Mouse (Mus musculus) intestine, embryonic 15.5 days (tissue): ENCODE results near the gene Eif4b. TPM values are rescaled to one million over a fixed set of nuclear protein-coding genes. Genes with fewer than 3 reads are reported as not detected.
"Not testable (repeated sequence)": the region's sequence is repeated elsewhere in the genome, so short reads cannot be mapped to it uniquely, and the experiment has no call there.

ENCODE experiments used
- ATAC-seq: fragments of 200-750 bp; cut with Nextera tagmentation; 2 replicates; pipeline ENCODE4 v1.8.0; 2017; ENCODE audit warnings: moderate TSS enrichment, moderate library complexity
- H3K27ac ChIP-seq: fragments of 300-500 bp; sonication (generic); 2 replicates; pipeline ENCODE4 v1.5.1; 2015; ENCODE audit warnings: mild to moderate bottlenecking, inconsistent platforms
- H3K27me3 ChIP-seq: fragments of 300-500 bp; sonication (generic); replicated peaks from 2 replicates; pipeline ENCODE4 v1.6.1; 2015; ENCODE audit warnings: inconsistent platforms
- H3K36me3 ChIP-seq: fragments of 300-500 bp; sonication (generic); 2 replicates; pipeline ENCODE4 v1.6.1; 2015; ENCODE audit warnings: inconsistent platforms
- H3K4me1 ChIP-seq: fragments of 300-500 bp; sonication (generic); replicated peaks from 2 replicates; pipeline ENCODE4 v1.6.1; 2015; ENCODE audit warnings: inconsistent platforms
- H3K4me2 ChIP-seq: fragments of 300-500 bp; sonication (generic); replicated peaks from 2 replicates; pipeline ENCODE4 v1.6.1; 2015; ENCODE audit warnings: mild to moderate bottlenecking, inconsistent platforms
- H3K4me3 ChIP-seq: fragments of 300-500 bp; sonication (generic); replicated peaks from 2 replicates; pipeline ENCODE4 v1.5.1; 2015; ENCODE audit warnings: inconsistent platforms
- H3K9ac ChIP-seq: fragments of 300-500 bp; sonication (generic); 2 replicates; pipeline ENCODE4 v1.6.1; 2015; ENCODE audit warnings: inconsistent platforms
- H3K9me3 ChIP-seq: fragments of 300-500 bp; sonication (generic); 2 replicates; pipeline ENCODE4 v1.6.1; 2016; ENCODE audit warnings: inconsistent platforms
- WGBS: fragments of 180-500 bp; shearing (Covaris S2); methylation state at CpG from one replicate; pipeline ENCODE4 v1.1.7; 2015; 5-methylcytosine and 5-hydroxymethylcytosine counted together
- polyA plus RNA-seq: library from polyadenylated mRNA; unstranded; fragments of >200 nt; fragmentation: Nextera tagmentation; extraction: Ambion mirVana; gene quantifications from 2 replicates; pipeline ENCODE4 v1.2.1, GENCODE M21; 2015

Eif4b gene
- polyA plus RNA-seq, 1 experiment from 2014 or later, result 122 TPM

DNA sequence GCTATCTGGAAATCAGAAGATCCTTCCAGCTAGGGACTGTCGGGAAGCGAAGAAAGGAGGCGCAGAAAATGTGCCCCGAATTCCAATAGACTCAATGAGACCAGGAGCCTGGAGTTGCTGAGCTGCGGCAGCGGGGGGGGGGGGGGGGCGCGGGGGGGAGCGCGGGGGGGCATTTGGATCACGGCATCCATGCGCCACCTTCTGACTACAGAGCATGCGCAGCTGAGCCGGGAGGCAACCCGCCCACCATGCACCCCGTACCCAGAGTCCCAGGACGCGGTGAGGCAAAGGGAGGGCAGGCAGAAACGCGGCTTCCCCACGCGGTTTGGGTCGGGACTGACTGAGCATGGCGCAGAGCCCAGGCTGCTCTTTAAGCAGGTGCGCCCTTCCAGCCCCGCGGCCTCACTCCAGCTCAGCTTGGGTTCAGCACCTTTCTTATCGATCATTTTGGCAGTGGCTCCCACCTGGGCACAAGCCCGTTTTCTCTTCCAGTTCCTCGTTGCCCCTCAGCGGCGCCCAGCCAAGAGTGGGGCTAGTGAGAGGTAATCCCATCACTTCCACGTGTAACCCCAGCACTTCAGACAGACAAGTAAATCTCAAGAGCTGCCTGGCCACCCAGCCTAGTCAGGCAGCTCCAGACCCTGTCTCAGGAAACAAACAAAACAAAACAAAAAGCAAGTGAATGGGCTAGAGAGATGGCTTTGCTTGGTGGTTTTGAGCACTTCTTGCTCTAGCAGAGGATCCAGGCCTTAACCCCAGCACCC lies 21.5 kb upstream of the Eif4b start:
- H3K9ac ChIP-seq, result peak overlapping the region; percentile 57
- H3K4me2 ChIP-seq, result peak overlapping the region; percentile 83
- WGBS, result under 1% methylated on average over 32 of the region's 33 CpGs
- no peaks in the 10 kb centered on the region for H3K27me3 ChIP-seq
- no peaks in the 10 kb centered on the region for H3K9me3 ChIP-seq
- H3K4me3 ChIP-seq, result peak overlapping the region; percentile 42
- peak; percentile 84 for ATAC-seq
- no peaks in the 10 kb centered on the region for H3K36me3 ChIP-seq
- 0 out of 2 replicates have a peak, but pooled peaks cover 4% of the 10 kb centered on the region for H3K4me1 ChIP-seq
- H3K27ac ChIP-seq, result no peak overlapping the region

DNA sequence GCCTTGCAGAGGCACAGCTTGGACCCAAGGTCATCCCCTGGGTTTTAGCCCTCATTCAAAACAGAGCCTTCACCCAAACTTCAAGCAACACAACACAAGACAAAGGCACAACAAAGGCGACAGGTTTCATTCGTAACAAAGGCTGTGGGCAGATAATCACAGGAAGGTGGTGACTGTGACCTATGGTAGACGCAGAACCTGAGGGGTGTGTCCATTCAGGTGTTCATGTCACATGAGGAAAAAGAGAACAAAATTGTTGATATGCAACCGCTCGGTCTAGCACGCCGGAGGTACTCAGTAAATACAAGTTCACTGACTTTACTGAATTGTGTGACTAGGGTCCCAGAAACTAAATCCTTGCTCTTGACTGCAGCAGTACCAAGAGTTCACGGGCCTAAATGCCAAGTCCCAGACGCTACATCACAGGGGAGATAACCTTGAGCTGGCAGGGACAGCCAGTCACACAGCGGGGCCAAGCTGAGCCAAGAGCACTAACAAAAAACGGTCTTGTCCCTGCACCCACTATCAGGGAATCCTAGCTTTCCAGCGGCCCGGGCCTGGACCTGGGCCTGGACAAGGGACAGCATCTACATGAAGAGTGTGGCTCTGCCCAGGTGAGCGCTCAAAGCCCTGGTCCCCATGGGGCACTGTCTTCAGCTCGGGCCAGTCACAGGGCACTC lies 16.9 kb upstream of the Eif4b start:
- Histone ChIP-seq H3K9me3 (no peaks in the 10 kb centered on the region), H3K27me3 (no peaks in the 10 kb centered on the region), H3K36me3 (no peaks in the 10 kb centered on the region), H3K9ac (no peak overlapping the region), H3K4me1 (0 out of 2 replicates have a peak, but pooled peaks cover 4% of the 10 kb centered on the region), H3K4me3 (no peak overlapping the region), H3K4me2 (no peak overlapping the region), H3K27ac (no peak overlapping the region)
- WGBS, result 86% methylated on average over 15 of the region's 15 CpGs
- ATAC-seq, result no peak

DNA sequence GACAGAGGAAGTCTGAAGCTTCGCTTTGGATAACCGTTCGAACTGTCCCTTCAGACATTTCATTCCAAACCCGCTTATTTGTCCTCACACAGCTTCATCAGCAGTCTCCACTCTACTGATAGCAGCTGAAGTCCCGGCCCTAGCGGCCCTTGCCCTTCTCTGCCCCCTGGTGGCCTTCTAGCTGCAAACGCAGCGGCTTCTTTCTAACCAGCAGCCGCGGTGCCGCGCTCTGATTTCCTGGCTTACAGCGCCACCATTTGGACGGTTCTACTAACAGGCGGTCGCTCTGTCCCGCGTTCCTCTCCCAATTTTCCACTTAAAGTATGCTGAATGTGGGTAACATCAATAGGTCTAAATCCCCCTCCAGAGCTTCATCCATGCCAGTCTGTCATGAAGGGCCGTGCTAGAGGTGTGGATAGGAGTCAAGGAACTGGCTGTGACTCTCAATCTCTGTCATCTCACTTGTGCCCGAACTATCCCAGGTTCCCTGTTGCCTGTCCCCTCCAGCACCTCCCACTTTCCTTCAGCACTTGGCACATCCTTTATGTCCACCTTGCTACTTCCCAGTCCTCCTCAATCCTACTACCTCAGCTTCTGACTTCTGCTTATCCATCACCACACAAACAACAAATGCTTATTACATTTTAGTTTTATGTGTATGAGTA lies 7.8 kb upstream of the Eif4b start:
- H3K27me3 ChIP-seq, result no peaks in the 10 kb centered on the region
- no peak overlapping the region for H3K27ac ChIP-seq
- peaks cover 18% of the 10 kb centered on the region for H3K4me1 ChIP-seq
- H3K9ac ChIP-seq, result no peak overlapping the region
- H3K4me3 ChIP-seq, result no peak overlapping the region
- no peaks in the 10 kb centered on the region for H3K9me3 ChIP-seq
- H3K36me3 ChIP-seq, result no peaks in the 10 kb centered on the region
- no peak overlapping the region for H3K4me2 ChIP-seq
- ATAC-seq, result peak; percentile 87
- WGBS, result 4% methylated on average over 20 of the region's 20 CpGs

DNA sequence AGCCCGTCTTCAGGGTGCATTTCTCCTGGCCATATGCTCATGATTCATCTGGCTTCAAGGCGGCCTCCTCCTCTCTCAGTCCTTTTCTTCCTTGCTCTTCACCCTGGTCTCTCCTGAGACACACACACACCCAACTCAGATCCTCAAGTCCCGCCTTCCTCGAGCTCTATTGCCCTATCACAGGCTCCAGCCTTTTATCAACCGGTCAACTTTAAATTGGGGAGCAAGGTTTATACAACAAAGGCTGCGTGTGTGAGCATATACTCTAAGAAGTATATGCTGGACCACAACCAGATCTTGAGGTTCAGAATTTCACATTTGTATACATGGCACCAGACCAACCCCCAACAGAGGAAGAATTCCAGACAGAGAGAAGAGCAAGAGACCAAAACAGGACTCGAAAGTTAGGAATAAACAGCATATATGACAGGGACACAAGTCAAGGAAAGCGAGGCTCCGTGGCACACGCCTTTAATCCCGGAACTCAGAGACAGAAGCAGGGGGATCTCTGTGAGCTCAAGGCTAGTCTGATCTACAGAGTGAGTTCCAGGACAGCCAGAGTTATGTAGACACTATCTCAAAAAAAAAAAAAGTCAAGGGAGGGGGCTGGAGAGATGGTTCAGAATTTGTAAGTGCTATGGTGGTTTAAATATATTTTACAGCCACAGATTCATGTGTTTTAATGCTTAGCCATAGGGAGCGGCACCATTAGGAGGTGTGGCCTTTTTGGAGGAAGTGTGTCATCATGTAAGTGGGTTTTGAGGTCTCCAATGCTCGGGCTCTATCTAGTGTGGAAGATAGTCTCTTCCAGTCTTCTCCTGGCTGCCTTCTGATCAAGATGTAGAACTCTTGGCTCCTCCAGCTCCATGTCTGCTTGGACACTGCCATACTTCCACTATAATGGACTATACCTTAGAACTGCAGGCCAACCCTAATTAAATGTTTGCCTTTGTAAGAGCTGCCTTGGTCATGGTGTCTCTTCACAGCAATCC lies 2.8 kb upstream of the Eif4b start:
- no peaks in the 10 kb centered on the region for H3K4me1 ChIP-seq
- H3K27ac ChIP-seq, result no peak overlapping the region
- no peak for ATAC-seq
- 68% methylated on average over 13 of the region's 13 CpGs for WGBS
- no peaks in the 10 kb centered on the region for H3K9me3 ChIP-seq
- H3K27me3 ChIP-seq, result no peaks in the 10 kb centered on the region
- H3K4me3 ChIP-seq, result no peak overlapping the region
- H3K4me2 ChIP-seq, result no peak overlapping the region
- H3K36me3 ChIP-seq, result no peaks in the 10 kb centered on the region
- no peak overlapping the region for H3K9ac ChIP-seq

DNA sequence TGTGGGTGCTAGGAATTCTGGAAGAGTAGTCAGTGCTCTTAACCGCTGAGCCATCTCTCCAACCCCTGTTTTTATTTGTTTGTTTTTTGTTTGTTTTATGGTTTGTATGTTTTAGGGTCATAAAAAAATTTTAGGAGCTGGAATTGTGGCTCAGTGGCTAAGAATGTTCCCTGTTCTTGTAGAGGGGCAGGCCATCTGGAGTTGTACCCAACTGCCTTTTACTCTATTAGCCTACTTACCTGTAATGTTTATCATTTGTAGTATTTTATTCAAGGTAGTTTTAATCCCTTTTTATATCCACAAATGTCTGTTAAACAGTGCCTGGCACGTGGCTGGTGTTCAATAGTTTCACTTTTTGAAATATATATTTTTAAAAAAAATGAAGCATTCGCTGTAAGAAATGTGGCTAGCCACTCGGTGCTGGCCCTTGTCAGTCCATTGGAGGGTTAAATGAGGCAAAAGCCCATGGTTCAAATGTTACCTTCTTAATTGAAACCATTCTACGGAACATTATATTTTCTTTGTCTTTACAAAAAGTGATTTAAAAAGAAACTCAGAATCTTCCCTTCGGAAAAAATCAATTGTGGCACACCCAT lies 512 bp upstream of the Eif4b start:
- H3K4me3 ChIP-seq, result peak overlapping the region; percentile 81
- H3K36me3 ChIP-seq, result no peaks in the 10 kb centered on the region
- H3K27me3 ChIP-seq, result no peaks in the 10 kb centered on the region
- H3K9me3 ChIP-seq, result no peaks in the 10 kb centered on the region
- no peak overlapping the region for H3K9ac ChIP-seq
- no peaks in the 10 kb centered on the region for H3K4me1 ChIP-seq
- H3K4me2 ChIP-seq, result peak overlapping the region; percentile 43
- WGBS, result 14% methylated on average over 6 of the region's 6 CpGs
- peak overlapping the region; percentile 58; the same call in 1 of the 2 replicates for H3K27ac ChIP-seq
- peak; percentile 37 for ATAC-seq

DNA sequence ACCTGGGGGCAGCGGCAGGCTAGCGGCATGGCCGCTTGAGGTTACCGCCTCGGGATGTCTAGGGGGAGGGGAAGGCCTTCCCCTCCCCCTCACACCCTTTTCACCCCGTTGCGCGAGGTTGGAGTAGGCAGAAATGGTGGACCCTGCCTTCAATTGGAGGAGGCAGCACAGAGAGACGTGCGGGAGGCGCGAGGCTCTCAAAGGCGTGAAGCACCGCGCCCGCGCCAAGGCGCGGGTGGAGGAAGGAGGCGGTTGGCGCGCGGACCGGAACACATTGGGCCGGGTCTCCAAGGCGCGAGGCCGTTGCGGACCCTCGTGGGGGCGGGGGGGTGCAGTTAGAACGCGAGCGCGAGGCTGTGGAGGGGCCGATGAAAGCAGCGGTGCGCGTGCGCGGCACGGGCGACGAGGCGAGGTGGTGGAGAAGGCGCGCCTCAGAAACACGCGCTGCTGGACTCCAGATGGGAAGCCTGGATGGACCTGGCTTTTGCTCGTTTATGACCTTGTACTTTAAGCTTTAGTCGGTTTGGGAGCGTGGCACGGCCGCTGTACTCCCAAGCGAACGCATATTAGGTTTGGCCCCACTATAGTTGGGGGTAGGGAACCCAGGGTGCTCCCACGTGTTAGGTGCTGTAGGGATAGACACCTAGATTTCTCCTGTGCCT lies 628 bp downstream of the Eif4b start:
- H3K4me2 ChIP-seq, result peak overlapping the region; percentile 61
- no peaks in the 10 kb centered on the region for H3K9me3 ChIP-seq
- H3K4me3 ChIP-seq, result peak overlapping the region; percentile 81
- peak overlapping the region; percentile 92 for H3K9ac ChIP-seq
- H3K4me1 ChIP-seq, result no peaks in the 10 kb centered on the region
- H3K27me3 ChIP-seq, result no peaks in the 10 kb centered on the region
- H3K27ac ChIP-seq, result peak overlapping the region; percentile 94
- WGBS, result under 1% methylated on average over 57 of the region's 57 CpGs
- peak; percentile 64 for ATAC-seq
- no peaks in the 10 kb centered on the region for H3K36me3 ChIP-seq

DNA sequence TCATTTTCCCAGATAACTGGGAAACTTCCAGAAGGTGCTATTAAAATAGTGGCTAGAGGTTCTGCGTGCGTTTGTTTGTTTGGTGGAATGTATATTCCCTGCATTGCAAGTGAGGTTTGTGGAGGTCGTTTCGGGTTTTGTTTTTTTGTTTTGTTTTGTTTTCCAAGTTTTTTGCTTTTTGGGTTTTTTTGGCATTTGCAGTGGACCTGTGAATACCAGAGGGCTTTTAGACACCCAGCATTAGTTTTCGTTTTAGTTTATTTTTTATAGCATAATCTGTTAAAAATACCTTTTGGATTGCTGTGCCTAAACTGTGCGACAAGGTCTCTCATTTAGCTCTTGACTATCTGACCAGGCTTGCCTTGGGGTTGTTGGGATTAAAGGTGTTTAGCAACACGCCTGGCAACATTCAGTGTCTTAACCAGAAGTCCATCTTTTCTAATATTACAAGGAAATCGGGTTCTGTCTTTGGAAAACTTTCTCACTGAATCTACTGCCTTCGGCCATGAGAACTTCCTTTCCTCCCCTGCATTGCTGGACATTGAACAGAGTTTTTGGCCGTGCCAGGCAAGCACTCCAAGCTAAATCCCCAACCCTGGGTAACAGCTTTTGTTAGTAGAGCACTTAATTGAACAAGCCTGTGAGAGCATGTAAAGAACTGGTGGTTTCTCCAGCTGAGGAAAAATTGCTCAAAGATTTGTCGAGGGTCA lies 1.5 kb downstream of the Eif4b start:
- 7% methylated on average over 11 of the region's 11 CpGs for WGBS
- H3K4me1 ChIP-seq, result no peaks in the 10 kb centered on the region
- H3K9ac ChIP-seq, result peak overlapping the region; percentile 92
- peak overlapping the region; percentile 81 for H3K4me3 ChIP-seq
- no peaks in the 10 kb centered on the region for H3K9me3 ChIP-seq
- peak overlapping the region; percentile 61 for H3K4me2 ChIP-seq
- ATAC-seq, result no peak
- H3K27me3 ChIP-seq, result no peaks in the 10 kb centered on the region
- H3K36me3 ChIP-seq, result no peaks in the 10 kb centered on the region
- H3K27ac ChIP-seq, result peak overlapping the region; percentile 94; the same call in 1 of the 2 replicates

DNA sequence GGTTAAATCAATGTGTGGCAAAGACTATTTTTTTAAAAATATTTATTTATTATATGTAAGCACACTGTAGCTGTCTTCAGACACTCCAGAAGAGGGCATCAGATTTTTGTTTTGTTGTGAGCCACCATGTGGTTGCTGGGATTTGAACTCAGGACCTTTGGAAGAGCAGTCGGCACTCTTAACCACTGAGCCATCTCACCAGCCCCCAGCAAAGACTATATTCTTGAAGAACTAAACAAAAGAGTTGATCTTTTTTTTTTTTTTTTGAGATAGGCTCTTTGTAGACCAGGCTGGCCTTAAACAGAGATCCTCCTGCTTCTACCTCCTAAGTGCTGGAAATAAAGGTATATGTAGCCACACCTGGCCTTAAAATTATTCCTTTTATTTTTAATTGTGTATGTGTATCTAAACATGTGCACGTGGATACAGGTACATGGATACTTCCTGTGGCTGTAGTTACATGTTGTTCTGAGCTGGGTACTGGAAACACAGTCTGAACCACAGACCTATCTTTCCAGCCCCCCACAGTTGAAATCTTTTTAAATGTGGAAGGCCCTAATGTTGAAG lies 3.6 kb downstream of the Eif4b start:
- H3K27me3 ChIP-seq, result no peaks in the 10 kb centered on the region
- no peak overlapping the region for H3K4me3 ChIP-seq
- H3K36me3 ChIP-seq, result no peaks in the 10 kb centered on the region
- no peak for ATAC-seq
- no peaks in the 10 kb centered on the region for H3K4me1 ChIP-seq
- no peak overlapping the region for H3K9ac ChIP-seq
- H3K27ac ChIP-seq, result no peak overlapping the region
- no peaks in the 10 kb centered on the region for H3K9me3 ChIP-seq
- H3K4me2 ChIP-seq, result no peak overlapping the region
- 94% methylated on average over 2 of the region's 2 CpGs for WGBS

DNA sequence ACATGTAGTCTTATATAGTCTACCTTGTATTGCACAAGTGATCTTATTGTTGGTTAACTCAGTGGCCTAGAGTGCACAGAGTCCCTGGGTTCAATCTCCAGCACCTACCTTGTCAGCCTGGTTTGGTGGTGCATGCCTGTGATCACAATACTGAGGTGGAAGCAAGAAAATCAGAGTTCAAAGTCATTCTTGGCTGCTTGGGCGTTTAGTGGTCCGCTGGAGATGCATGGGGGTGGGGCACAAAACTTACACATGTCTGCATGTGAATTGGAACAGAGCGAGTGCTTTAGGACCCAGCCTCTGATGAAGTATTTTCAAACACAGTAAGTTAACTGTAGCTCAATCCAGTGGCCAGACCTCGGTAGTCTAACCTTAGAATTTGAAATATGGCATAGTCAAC lies 5.6 kb downstream of the Eif4b start:
- Histone ChIP-seq H3K9me3 (no peaks in the 10 kb centered on the region), H3K9ac (no peak overlapping the region), H3K4me1 (no peaks in the 10 kb centered on the region), H3K4me3 (no peak overlapping the region), H3K27me3 (no peaks in the 10 kb centered on the region), H3K4me2 (no peak overlapping the region), H3K36me3 (peaks cover 6% of the 10 kb centered on the region; the same call in 1 of the 2 replicates), H3K27ac (no peak overlapping the region)
- WGBS, result 63% methylated on average over 4 of the region's 4 CpGs
- no peak for ATAC-seq

DNA sequence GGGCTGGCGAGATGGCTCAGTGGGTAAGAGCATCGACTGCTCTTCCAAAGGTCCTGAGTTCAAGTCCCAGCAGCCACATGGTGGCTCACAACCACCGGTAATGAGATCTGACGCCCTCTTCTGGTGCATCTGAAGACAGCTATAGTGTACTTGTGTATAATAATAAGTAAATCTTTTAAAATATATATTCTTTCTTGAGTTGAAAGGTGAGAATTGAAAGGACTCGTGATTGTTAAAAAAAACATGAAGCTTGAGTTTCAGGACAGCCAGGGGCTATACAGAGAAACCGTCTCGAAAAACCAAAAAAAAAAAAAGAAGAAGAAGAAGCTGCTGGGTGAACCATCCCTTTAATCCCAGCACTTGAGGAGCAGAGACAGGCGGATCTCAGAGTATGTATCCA lies 6.4 kb downstream of the Eif4b start:
- not testable (repeated sequence) for H3K4me3 ChIP-seq, H3K4me1 ChIP-seq, H3K27ac ChIP-seq, H3K4me2 ChIP-seq, ATAC-seq, H3K9ac ChIP-seq, H3K9me3 ChIP-seq, H3K27me3 ChIP-seq
- WGBS, result 78% methylated on average over 8 of the region's 8 CpGs
- peaks cover 12% of the 10 kb centered on the region for H3K36me3 ChIP-seq
